8 mouse cellular contexts compared by ENCODE assay signal in the genomic region with DNA sequence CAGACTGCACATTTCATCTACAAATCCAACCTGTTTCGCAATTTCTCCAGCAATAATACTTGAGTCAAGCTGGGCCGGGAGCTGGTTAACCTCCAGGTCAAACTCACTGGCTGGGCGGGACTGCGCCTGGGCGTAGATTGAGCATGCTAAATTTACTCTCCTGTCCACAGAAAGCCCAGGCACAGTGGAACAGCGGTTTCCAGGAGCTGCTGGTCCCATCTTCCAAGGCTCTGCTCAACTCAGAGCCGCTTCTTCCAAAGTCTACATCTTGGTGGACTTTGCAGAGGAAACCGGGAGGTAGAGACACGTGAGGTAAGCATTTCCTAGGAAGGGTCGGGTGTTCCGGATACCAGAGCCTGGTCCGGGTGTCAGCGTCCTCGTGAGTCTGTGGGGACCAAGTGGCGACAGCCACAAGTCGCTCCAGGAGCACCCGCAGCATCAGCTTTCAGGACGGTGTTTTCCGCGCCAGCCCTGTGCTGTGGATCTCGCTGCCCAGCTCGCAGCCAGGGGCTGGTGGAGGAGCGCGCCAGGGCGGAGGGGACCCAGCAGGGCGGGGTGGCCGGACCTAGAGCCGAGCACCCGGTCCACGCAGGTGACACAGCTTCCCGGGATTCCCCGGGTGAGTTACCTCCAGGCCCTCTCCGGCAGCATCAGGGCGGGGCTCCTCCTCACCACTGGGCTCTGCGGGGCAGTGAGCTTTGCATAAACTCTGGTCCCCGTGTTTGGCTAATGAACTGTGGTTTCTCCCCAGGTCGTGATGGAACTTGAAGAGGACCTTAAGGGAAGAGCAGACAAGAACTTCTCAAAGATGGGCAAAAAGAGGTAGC. TPM values are rescaled to one million over a fixed set of nuclear protein-coding genes. Genes with fewer than 3 reads are reported as not detected.
DNase-seq lines count a peak whose midpoint lies in the region; ATAC-seq and TF ChIP-seq lines count a peak whose summit lies in the region.

A gene (plus strand): TSS at position 167 of the 827 bp plus-strand sequence.

- WGBS in forebrain, embryonic 13.5 days, result 8% methylated on average over 37 of the region's 37 CpGs
- 3% methylated on average over 37 of the region's 37 CpGs for WGBS in large intestine, adult 2 months
- 6% methylated on average over 36 of the region's 37 CpGs for WGBS in lung, postnatal 0 days

- H3K4me3 ChIP-seq in forebrain, embryonic 13.5 days, result peak within 1 kb of the TSS; percentile 46
- H3K4me3 ChIP-seq in lung, postnatal 0 days (ENCODE audit: low read depth, low read length), result peak within 1 kb of the TSS; percentile 29

- no peaks in the 10 kb centered on the region for H3K36me3 ChIP-seq in forebrain, embryonic 13.5 days (ENCODE audit: poor library complexity, severe bottlenecking)
- H3K36me3 ChIP-seq in lung, postnatal 0 days (ENCODE audit: insufficient read depth, low read length), result no peaks in the 10 kb centered on the region

- no peaks in the 10 kb centered on the region for H3K9me3 ChIP-seq in forebrain, embryonic 13.5 days (replicated peaks)
- H3K9me3 ChIP-seq in lung, postnatal 0 days (ENCODE audit: low read length), result no peaks in the 10 kb centered on the region

- intact Hi-C loops in heart, postnatal 36 days (cut with DNase I), result no loop called here

- H3K27ac ChIP-seq in forebrain, embryonic 13.5 days, result no peak within 1 kb of the TSS
- H3K27ac ChIP-seq in lung, postnatal 0 days (ENCODE audit: low read length), result no peak within 1 kb of the TSS

- no peak for TF ChIP-seq CTCF in lung, postnatal 0 days (IDR thresholded peaks at IDR 0.05)

- H3K4me1 ChIP-seq in forebrain, embryonic 13.5 days, result peaks cover 11% of the 10 kb centered on the region; the same call in 1 of the 2 replicates
- no peaks in the 10 kb centered on the region for H3K4me1 ChIP-seq in lung, postnatal 0 days (ENCODE audit: insufficient read depth, low read depth, low read length)

- DNase-seq in ES-CJ7 (ENCODE audit: low read depth, low spot score), result peak; percentile 19
- peak; percentile 76 for DNase-seq in adrenal gland, postnatal 14 days
- DNase-seq in heart, postnatal 36 days, result peak; percentile 21 to 26
- DNase-seq in large intestine, adult 2 months (ENCODE audit: low read depth, low spot score), result no peak
- peak; percentile 68 for DNase-seq in lung, postnatal 0 days (ENCODE audit: low spot score)
- peak; percentile 3 for DNase-seq in ovary, postnatal 14 days (ENCODE audit: low spot score)
- peak; percentile 21 for DNase-seq in urinary bladder, adult 2 months (ENCODE audit: low spot score)

- no peaks in the 10 kb centered on the region for H3K27me3 ChIP-seq in forebrain, embryonic 13.5 days
- H3K27me3 ChIP-seq in lung, postnatal 0 days (replicated peaks; ENCODE audit: insufficient read depth, low read length), result no peaks in the 10 kb centered on the region

- ATAC-seq in forebrain, embryonic 13.5 days, result peak; percentile 86
- ATAC-seq in lung, postnatal 0 days, result peak; percentile 78

- no peak for TF ChIP-seq EP300 in lung, postnatal 0 days (IDR thresholded peaks at IDR 0.05)

- H3K9ac ChIP-seq in forebrain, embryonic 13.5 days, result peak within 1 kb of the TSS; percentile 65
- H3K9ac ChIP-seq in lung, postnatal 0 days (replicated peaks; ENCODE audit: low read depth), result no peak within 1 kb of the TSS

- H3K4me2 ChIP-seq in forebrain, embryonic 13.5 days, result peak within 1 kb of the TSS; percentile 84
- peak within 1 kb of the TSS; percentile 68 for H3K4me2 ChIP-seq in lung, postnatal 0 days (replicated peaks; ENCODE audit: low read depth, low read length)

RNA-seq across cellular contexts. Expression of the gene that starts here (rescaled TPM):
- 24.8 and 26.2 TPM in 2 replicates for total RNA-seq in adrenal gland, postnatal 14 days (2021)
- polyA plus RNA-seq in forebrain, embryonic 13.5 days (2015; fragmentation: Nextera tagmentation; extraction: Ambion mirVana), result 0.71 and 0.88 TPM in 2 replicates
- total RNA-seq in heart, postnatal 36 days (2021), result 10 to 100 TPM; 11.2 to 11.8 TPM
- 30.2 and 30.5 TPM in 2 replicates for polyA plus RNA-seq in large intestine, adult 2 months (2012; rRNA removed)
- 3.7 and 4.7 TPM in 2 replicates for polyA plus RNA-seq in lung, postnatal 0 days (2015; fragmentation: Nextera tagmentation; extraction: Ambion mirVana)
- polyA plus RNA-seq in urinary bladder, adult 2 months (2012; rRNA removed), result 9.7 and 14.4 TPM in 2 replicates

Comparison
In these comparisons a context has a peak if more than half of its experiments do, and no peak if none do; other contexts are left out.
1. Peak in ATAC-seq, H3K4me3 ChIP-seq, H3K9ac ChIP-seq and H3K4me2 ChIP-seq in forebrain, embryonic 13.5 days; RNA of the gene not detected or under 1 TPM.